Mouse (Mus musculus) adrenal gland, postnatal 10 days (tissue): ENCODE data around the gene Zfp704. TPM values are rescaled to one million over a fixed set of nuclear protein-coding genes. Genes with fewer than 3 reads are reported as not detected.

Source experiments
- DNase-seq: peaks from one replicate; pipeline ENCODE4 v3.0.0; 2021; ENCODE audit warnings: mixed read lengths
- total RNA-seq, 2 experiments: library from RNA; stranded (reverse); gene quantifications; 2 replicates each; pipeline ENCODE4 v1.2.3; 2021

Zfp704 gene
- total RNA-seq, 2 experiments from 2014 or later: 17.8 to 20.3 TPM

GRCm38 (mm10) chr3:9423669-9424068, 186.2 kb downstream of the Zfp704 start:
- DNase-seq: no peak

- DNase-seq: no peak
Observed at GRCm38 (mm10) chr3:9408896-9409295, 201.0 kb downstream of the Zfp704 start.

GRCm38 (mm10) chr3:9407801-9408200, 202.1 kb downstream of the Zfp704 start:
- DNase-seq: no peak

GRCm38 (mm10) chr3:9407119-9407546, 202.8 kb downstream of the Zfp704 start:
- DNase-seq: no peak

GRCm38 (mm10) chr3:9405341-9405740, 204.5 kb downstream of the Zfp704 start:
- no peak for DNase-seq

GRCm38 (mm10) chr3:9403255-9404050, 206.4 kb downstream of the Zfp704 start:
- no peak for DNase-seq

- peak; percentile 48 for DNase-seq
Observed at GRCm38 (mm10) chr3:9402836-9403235, 207.0 kb downstream of the Zfp704 start.

GRCm38 (mm10) chr3:9402345-9402744, 207.5 kb downstream of the Zfp704 start:
- DNase-seq: no peak

- DNase-seq: no peak
Observed at GRCm38 (mm10) chr3:9401685-9402084, 208.2 kb downstream of the Zfp704 start.

- DNase-seq: no peak
Observed at GRCm38 (mm10) chr3:9400886-9401221, 209.0 kb downstream of the Zfp704 start.

- DNase-seq: peak; percentile 52
Observed at GRCm38 (mm10) chr3:9400201-9400885, 209.5 kb downstream of the Zfp704 start.

- DNase-seq: peak; percentile 47
Observed at GRCm38 (mm10) chr3:9398271-9398670, 211.6 kb downstream of the Zfp704 start.
